Mouse (Mus musculus) ES-E14 (cell line): ENCODE results near the gene Cfap58. TPM values are rescaled to one million over a fixed set of nuclear protein-coding genes. Genes with fewer than 3 reads are reported as not detected.

Experiments
- DNase-seq: peaks from one replicate; pipeline ENCODE4 v3.0.0-alpha.2; 2013; ENCODE audit warnings: low read depth, low spot score
- H3K27ac ChIP-seq: 2 replicates; pipeline ENCODE4 v1.5.1; 2012; ENCODE audit warnings: low read depth, mild to moderate bottlenecking, low read length, moderate library complexity, mixed read lengths; ENCODE audit not compliant: poor library complexity, insufficient read depth, severe bottlenecking
- H3K36me3 ChIP-seq: 2 replicates; pipeline ENCODE4 v1.6.1; 2012; ENCODE audit warnings: mild to moderate bottlenecking, low read length, moderate library complexity, mixed read lengths; ENCODE audit not compliant: control insufficient read depth, poor library complexity, insufficient read depth, severe bottlenecking
- H3K4me1 ChIP-seq, 2 experiments: fragments of 150-350 bp in 1 of 2; sonication (generic) in 1 of 2; 2 replicates each; pipeline ENCODE4 v1.6.1; 2012; ENCODE audit warnings: low read length in 2 of 2, mild to moderate bottlenecking in 1 of 2, mixed read lengths in 1 of 2; ENCODE audit not compliant: control insufficient read depth in 2 of 2, insufficient read depth in 2 of 2, poor library complexity in 1 of 2
- H3K4me3 ChIP-seq, 2 experiments: fragments of 150-350 bp in 1 of 2; sonication (generic) in 1 of 2; 2 replicates each; pipeline ENCODE4 v1.5.1; 2012; ENCODE audit warnings: low read length in 2 of 2, low read depth in 1 of 2, mild to moderate bottlenecking in 1 of 2, mixed read lengths in 1 of 2; ENCODE audit not compliant: insufficient read depth in 1 of 2, poor library complexity in 1 of 2, severe bottlenecking in 1 of 2
- H3K9ac ChIP-seq: 2 replicates; pipeline ENCODE4 v1.6.1; 2012; ENCODE audit warnings: low read depth, mild to moderate bottlenecking, low read length, mixed read lengths; ENCODE audit not compliant: poor library complexity, insufficient read depth, severe bottlenecking
- H3K9me3 ChIP-seq: fragments of 150-350 bp; sonication (generic); 2 replicates; pipeline ENCODE4 v1.6.1; 2012; ENCODE audit warnings: low read depth, mild to moderate bottlenecking, low read length; ENCODE audit not compliant: control insufficient read depth, insufficient read depth
- CHD2 ChIP-seq: IDR thresholded peaks from 2 replicates; pipeline ENCODE4 v1.6.1; 2014; ENCODE audit warnings: mild to moderate bottlenecking, low read depth, low read length, inconsistent platforms
- HCFC1 ChIP-seq: IDR thresholded peaks from 2 replicates; pipeline ENCODE4 v1.6.1; 2012; ENCODE audit warnings: low read length, inconsistent platforms, borderline replicate concordance; ENCODE audit not compliant: insufficient read depth
- MAFK ChIP-seq: IDR thresholded peaks from 2 replicates; pipeline ENCODE4 v1.6.1; 2014; ENCODE audit warnings: mild to moderate bottlenecking, low read depth, low read length, inconsistent platforms; ENCODE audit not compliant: insufficient read depth
- ZC3H11A ChIP-seq: IDR thresholded peaks from 2 replicates; pipeline ENCODE4 v1.6.1; 2012; ENCODE audit warnings: low read depth, mild to moderate bottlenecking, inconsistent platforms, low read length, borderline replicate concordance
- ZNF384 ChIP-seq: IDR thresholded peaks from 2 replicates; pipeline ENCODE4 v1.6.1; 2012; ENCODE audit warnings: low read depth, low read length, inconsistent platforms
- in situ Hi-C, 2 experiments: fragments of 600-800 bp; cut with MboI; formaldehyde crosslinking; loops; one replicate each; pipeline ENCODE4 v1.15.1; 2025; ENCODE audit warnings: low sequenced_read_pairs in 2 of 2, inconsistent platforms in 1 of 2; ENCODE audit not compliant: unreplicated experiment in 2 of 2
- total RNA-seq: library from RNA; depleted of rRNA; stranded (reverse); fragments of 300-350 nt; gene quantifications from 2 replicates; pipeline ENCODE4 v1.2.3, GENCODE M21; 2012

Cfap58 gene
- total RNA-seq, 1 experiment, result not detected

- no peak for TF ChIP-seq MAFK
- TF ChIP-seq HCFC1, result no peak
- no peak for TF ChIP-seq ZNF384
- TF ChIP-seq ZC3H11A, result no peak
- TF ChIP-seq CHD2, result no peak
- no peak overlapping the region for H3K4me3 ChIP-seq
- no peak for DNase-seq
These were observed 52.1 kb downstream of the Cfap58 start for GRCm38 (mm10) chr19:47989575-47989891.

GRCm38 (mm10) chr19:48001240-48001639 lies 63.8 kb downstream of the Cfap58 start:
- H3K4me3 ChIP-seq, result no peak overlapping the region
- H3K36me3 ChIP-seq, result no peaks in the 10 kb centered on the region
- no peaks in the 10 kb centered on the region for H3K4me1 ChIP-seq
- no peak for TF ChIP-seq ZNF384
- no peak for TF ChIP-seq CHD2
- TF ChIP-seq ZC3H11A, result no peak
- TF ChIP-seq HCFC1, result no peak
- TF ChIP-seq MAFK, result no peak
- H3K9ac ChIP-seq, result no peak overlapping the region
- no peaks in the 10 kb centered on the region for H3K9me3 ChIP-seq
- DNase-seq, result no peak
- in situ Hi-C loops, result no loop called here
- no peak overlapping the region for H3K27ac ChIP-seq

More at GRCm38 (mm10) chr19:47989575-47989891, 52.1 kb downstream of the Cfap58 start:
- no peaks in the 10 kb centered on the region for H3K9me3 ChIP-seq
- no peaks in the 10 kb centered on the region for H3K36me3 ChIP-seq
- no peaks in the 10 kb centered on the region for H3K4me1 ChIP-seq
- no peak overlapping the region for H3K9ac ChIP-seq
- no peak overlapping the region for H3K27ac ChIP-seq
- in situ Hi-C loops, result no loop called here

GRCm38 (mm10) chr19:48001774-48002173 lies 64.3 kb downstream of the Cfap58 start:
- Histone ChIP-seq H3K27ac (no peak overlapping the region), H3K36me3 (no peaks in the 10 kb centered on the region), H3K4me3 (no peak overlapping the region), H3K9me3 (no peaks in the 10 kb centered on the region), H3K9ac (no peak overlapping the region), H3K4me1 (no peaks in the 10 kb centered on the region)
- TF ChIP-seq HCFC1 (no peak), ZNF384 (no peak), CHD2 (no peak), MAFK (no peak), ZC3H11A (no peak)
- in situ Hi-C loops, result no loop called here
- DNase-seq, result no peak

- no peak for DNase-seq
- Histone ChIP-seq H3K4me3 (no peak overlapping the region), H3K36me3 (no peaks in the 10 kb centered on the region), H3K9me3 (no peaks in the 10 kb centered on the region), H3K4me1 (no peaks in the 10 kb centered on the region), H3K27ac (no peak overlapping the region), H3K9ac (no peak overlapping the region)
- TF ChIP-seq MAFK (no peak), ZC3H11A (no peak), ZNF384 (no peak), CHD2 (no peak), HCFC1 (no peak)
- in situ Hi-C loops, result no loop called here
These were observed 71.4 kb downstream of the Cfap58 start for GRCm38 (mm10) chr19:48008771-48009413.
